Mouse (Mus musculus) kidney, postnatal 25 days (tissue): ENCODE measurements around the gene C1qtnf4.
A peak's percentile ranks its signal among the peaks of the same experiment; 100 is the strongest.

ENCODE experiments used
- DNase-seq, 2 experiments: peaks; one replicate each; pipeline ENCODE4 v3.0.0; 2021; ENCODE audit warnings: mixed read lengths in 2 of 2

The C1qtnf4 gene

GRCm38 (mm10) chr2:90885218-90886041 is at the start of gene C1qtnf4:
C1qtnf4 (plus strand) TSS chr2:90885860.
- peak; percentile 22 to 55 for DNase-seq

GRCm38 (mm10) chr2:90838621-90839020 is 47.0 kb upstream of the C1qtnf4 start:
- no peak for DNase-seq

GRCm38 (mm10) chr2:90843666-90844065 is 42.0 kb upstream of the C1qtnf4 start:
- no peak for DNase-seq

GRCm38 (mm10) chr2:90844262-90844661 is 41.4 kb upstream of the C1qtnf4 start:
- DNase-seq, result no peak

GRCm38 (mm10) chr2:90845234-90845633 is 40.4 kb upstream of the C1qtnf4 start:
- no peak for DNase-seq

- peak; percentile 20 to 52 for DNase-seq
Measured at GRCm38 (mm10) chr2:90846171-90846570, 39.5 kb upstream of the C1qtnf4 start.

- DNase-seq, result peak in 1 of 2 experiments; percentile 51
Measured at GRCm38 (mm10) chr2:90846597-90846954, 39.1 kb upstream of the C1qtnf4 start.

GRCm38 (mm10) chr2:90846955-90847680 is 38.5 kb upstream of the C1qtnf4 start, which contains the start of gene Mtch2:
Mtch2 (plus strand) TSS chr2:90847155.
- peak; percentile 98 to 99 for DNase-seq

- no peak for DNase-seq
Measured at GRCm38 (mm10) chr2:90847681-90848050, 38.0 kb upstream of the C1qtnf4 start.

- no peak for DNase-seq
Measured at GRCm38 (mm10) chr2:90848331-90848730, 37.3 kb upstream of the C1qtnf4 start.

GRCm38 (mm10) chr2:90850401-90850800 is 35.3 kb upstream of the C1qtnf4 start:
- no peak for DNase-seq

- DNase-seq, result no peak
Measured at GRCm38 (mm10) chr2:90861486-90861885, 24.2 kb upstream of the C1qtnf4 start.

- no peak for DNase-seq
Measured at GRCm38 (mm10) chr2:90864184-90864583, 21.5 kb upstream of the C1qtnf4 start.

- DNase-seq, result peak; percentile 85 to 91
Measured at GRCm38 (mm10) chr2:90866524-90866923, 19.1 kb upstream of the C1qtnf4 start.

- DNase-seq, result no peak
Measured at GRCm38 (mm10) chr2:90870136-90870601, 15.5 kb upstream of the C1qtnf4 start.

- no peak for DNase-seq
Measured at GRCm38 (mm10) chr2:90871180-90871961, 14.3 kb upstream of the C1qtnf4 start.

- no peak for DNase-seq
Measured at GRCm38 (mm10) chr2:90874025-90874424, 11.6 kb upstream of the C1qtnf4 start.

- DNase-seq, result no peak
Measured at GRCm38 (mm10) chr2:90875239-90875638, 10.4 kb upstream of the C1qtnf4 start.

GRCm38 (mm10) chr2:90877584-90878259 is 7.9 kb upstream of the C1qtnf4 start:
- no peak for DNase-seq

GRCm38 (mm10) chr2:90879419-90879818 is 6.2 kb upstream of the C1qtnf4 start:
- DNase-seq, result no peak

- DNase-seq, result no peak
Measured at GRCm38 (mm10) chr2:90880144-90880785, 5.4 kb upstream of the C1qtnf4 start.

GRCm38 (mm10) chr2:90881824-90882223 is 3.8 kb upstream of the C1qtnf4 start:
- DNase-seq, result no peak
